Mouse (Mus musculus) bone marrow, adult 2 months (tissue): ENCODE results near the gene Ube2k.

ENCODE experiments used
- CTCF ChIP-seq: fragments of 200-500 bp; IDR thresholded peaks from 2 replicates; pipeline ENCODE4 v1.5.1; 2011; ENCODE audit warnings: low read length, control low read depth; ENCODE audit not compliant: control insufficient read depth, insufficient read depth
- POLR2A ChIP-seq: fragments of 200-500 bp; IDR thresholded peaks from 2 replicates; pipeline ENCODE4 v1.6.1; 2011; ENCODE audit warnings: low read depth, mild to moderate bottlenecking, control low read depth, low read length, borderline replicate concordance; ENCODE audit not compliant: control insufficient read depth

DNA sequence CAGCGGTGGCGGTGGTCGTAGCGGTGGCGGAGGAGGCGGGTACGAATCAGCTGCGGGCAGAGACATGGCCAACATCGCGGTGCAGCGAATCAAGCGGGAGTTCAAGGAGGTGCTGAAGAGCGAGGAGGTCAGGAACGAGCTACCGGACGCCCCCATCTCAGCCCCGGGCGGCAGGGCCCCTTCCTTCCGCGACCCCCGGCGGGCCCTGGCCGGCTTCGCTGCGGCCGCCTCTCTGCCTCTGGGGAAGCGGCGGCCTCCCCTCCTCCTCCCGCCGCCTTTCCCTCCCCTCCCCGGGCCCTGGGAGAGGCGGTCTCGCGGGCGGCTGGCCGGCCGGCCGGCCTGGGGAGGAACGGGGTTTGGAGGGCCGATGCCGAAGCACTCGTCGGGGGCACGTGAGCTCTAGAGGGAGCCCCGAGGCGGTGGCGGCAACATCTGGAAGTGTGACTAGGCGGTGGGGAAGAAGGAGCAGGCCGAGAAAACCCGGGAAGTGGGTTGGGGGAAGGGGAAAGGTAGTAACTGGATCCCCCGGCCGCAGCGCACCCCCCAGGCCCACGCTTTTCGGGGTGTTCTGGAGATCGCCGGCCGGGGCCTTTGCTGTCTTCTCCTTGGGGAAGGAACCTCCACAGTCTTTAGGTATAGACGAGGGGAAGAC is 513 bp downstream of the Ube2k start:
- TF ChIP-seq CTCF (no peak), POLR2A (no peak)
